8 mouse cellular contexts compared by ENCODE assay signal in genomic region chr2:119189029-119189710, GRCm38 (mm10). TPM values are rescaled to one million over a fixed set of nuclear protein-coding genes. Genes with fewer than 3 reads are reported as not detected.
DNase-seq lines count a peak whose midpoint lies in the region; ATAC-seq and TF ChIP-seq lines count a peak whose summit lies in the region.

No protein-coding gene starts in this region.

- peak overlapping the region; percentile 76 for H3K4me2 ChIP-seq in heart, embryonic 14.5 days (ENCODE audit: low read length)
- H3K4me2 ChIP-seq in liver, embryonic 14.5 days (ENCODE audit: low read depth), result peak overlapping the region; percentile 89
- H3K4me2 ChIP-seq in neural tube, embryonic 11.5 days (ENCODE audit: low read depth), result peak overlapping the region; percentile 30
- H3K4me2 ChIP-seq in stomach, embryonic 16.5 days (ENCODE audit: low read depth, low read length), result peak overlapping the region; percentile 67

- ATAC-seq in erythroid progenitor cell, adult 5-6 weeks (replicated peaks; ENCODE audit: low FRiP score, poor library complexity, severe bottlenecking), result peak; percentile 97
- ATAC-seq in heart, embryonic 14.5 days (ENCODE audit: insufficient number of reproducible peaks, insufficient read depth, low FRiP score, low read depth), result peak; percentile 41; the same call in 1 of the 2 replicates
- ATAC-seq in liver, embryonic 14.5 days (ENCODE audit: insufficient read depth), result peak; percentile 89
- peak; percentile 61; the same call in 1 of the 2 replicates for ATAC-seq in neural tube, embryonic 11.5 days (ENCODE audit: insufficient read depth, low FRiP score, low TSS enrichment)
- ATAC-seq in stomach, embryonic 16.5 days (ENCODE audit: insufficient read depth, low FRiP score), result peak; percentile 87

- H3K4me3 ChIP-seq in C2C12 (ENCODE audit: insufficient read depth, poor library complexity, severe bottlenecking), result no peak overlapping the region
- H3K4me3 ChIP-seq in brown adipose tissue, adult 24 weeks (ENCODE audit: insufficient read depth, low read depth, low read length), result peak overlapping the region; percentile 45
- peak overlapping the region; percentile 20 to 32 for H3K4me3 ChIP-seq in heart, embryonic 14.5 days (ENCODE audit: control insufficient read depth in 1 of 2, insufficient read depth in 1 of 2, low read depth in 1 of 2, low read length in 2 of 2)
- H3K4me3 ChIP-seq in liver, embryonic 14.5 days (ENCODE audit: insufficient read depth in 1 of 2, low read depth in 2 of 2, low read length in 2 of 2), result peak overlapping the region; percentile 45 to 62
- no peak overlapping the region for H3K4me3 ChIP-seq in neural tube, embryonic 11.5 days (ENCODE audit: low read depth, low read length)
- H3K4me3 ChIP-seq in stomach, embryonic 16.5 days (replicated peaks; ENCODE audit: low read length), result peak overlapping the region; percentile 41

- peak; percentile 86 for DNase-seq in kidney, postnatal 14 days
- DNase-seq in liver, embryonic 14.5 days (ENCODE audit: low read depth in 3 of 3, low spot score in 3 of 3), result peak; percentile 57 to 75 (median 65)
- DNase-seq in neural tube, embryonic 11.5 days (ENCODE audit: low spot score), result peak; percentile 85

- no peak for TF ChIP-seq EP300 in liver, embryonic 14.5 days (IDR thresholded peaks at IDR 0.05; ENCODE audit: low read depth)

- no peak overlapping the region for H3K9ac ChIP-seq in heart, embryonic 14.5 days (ENCODE audit: low read length)
- H3K9ac ChIP-seq in liver, embryonic 14.5 days (replicated peaks), result 0 out of 2 replicates have a peak overlapping the region, but pooled peaks have one; percentile 43
- no peak overlapping the region for H3K9ac ChIP-seq in neural tube, embryonic 11.5 days (ENCODE audit: low read length)
- 0 out of 2 replicates have a peak overlapping the region, but pooled peaks have one; percentile 36 for H3K9ac ChIP-seq in stomach, embryonic 16.5 days (ENCODE audit: low read length)

- H3ac ChIP-seq in C2C12 (ENCODE audit: control insufficient read depth, insufficient read length, low read depth), result peak overlapping the region; percentile 7

- H3K9me3 ChIP-seq in heart, embryonic 14.5 days (ENCODE audit: control insufficient read depth, low read length), result no peaks in the 10 kb centered on the region
- H3K9me3 ChIP-seq in liver, embryonic 14.5 days (ENCODE audit: control insufficient read depth, low read length), result no peaks in the 10 kb centered on the region
- no peaks in the 10 kb centered on the region for H3K9me3 ChIP-seq in neural tube, embryonic 11.5 days (ENCODE audit: control insufficient read depth, low read length)
- no peaks in the 10 kb centered on the region for H3K9me3 ChIP-seq in stomach, embryonic 16.5 days (replicated peaks; ENCODE audit: control insufficient read depth, low read length)

- H3K36me3 ChIP-seq in C2C12 (ENCODE audit: control insufficient read depth, insufficient read depth), result no peaks in the 10 kb centered on the region
- H3K36me3 ChIP-seq in heart, embryonic 14.5 days (ENCODE audit: control insufficient read depth, insufficient read depth, low read length), result peaks cover 13% of the 10 kb centered on the region
- no peaks in the 10 kb centered on the region for H3K36me3 ChIP-seq in liver, embryonic 14.5 days (replicated peaks; ENCODE audit: control insufficient read depth, insufficient read depth, low read depth)
- H3K36me3 ChIP-seq in neural tube, embryonic 11.5 days (ENCODE audit: control insufficient read depth, insufficient read depth, low read length), result peaks cover under 1% of the 10 kb centered on the region
- no peaks in the 10 kb centered on the region for H3K36me3 ChIP-seq in stomach, embryonic 16.5 days (ENCODE audit: control insufficient read depth, insufficient read depth, low read length)

- H3K4me1 ChIP-seq in brown adipose tissue, adult 24 weeks (ENCODE audit: control insufficient read depth, insufficient read depth, insufficient read length, low read length), result no peaks in the 10 kb centered on the region
- H3K4me1 ChIP-seq in heart, embryonic 14.5 days (ENCODE audit: control insufficient read depth in 2 of 2, insufficient read depth in 2 of 2, low read length in 2 of 2), result peaks cover 4 to 7% of the 10 kb centered on the region in 2 experiments
- peaks cover 0 to 3% of the 10 kb centered on the region in 2 experiments; a peak in 1 of 4 replicates for H3K4me1 ChIP-seq in liver, embryonic 14.5 days (replicated peaks; ENCODE audit: control insufficient read depth in 2 of 2, insufficient read depth in 2 of 2, low read length in 1 of 2)
- H3K4me1 ChIP-seq in neural tube, embryonic 11.5 days (ENCODE audit: control insufficient read depth, insufficient read depth, low read length), result no peaks in the 10 kb centered on the region
- H3K4me1 ChIP-seq in stomach, embryonic 16.5 days (ENCODE audit: control insufficient read depth, insufficient read depth, low read length), result 0 out of 2 replicates have a peak, but pooled peaks cover 3% of the 10 kb centered on the region

- H3K79me3 ChIP-seq in C2C12 (ENCODE audit: low read depth), result no peaks in the 10 kb centered on the region

- no peaks in the 10 kb centered on the region for H3K27me3 ChIP-seq in C2C12 (ENCODE audit: control insufficient read depth, insufficient read depth, insufficient read length)
- H3K27me3 ChIP-seq in heart, embryonic 14.5 days (ENCODE audit: control insufficient read depth, insufficient read depth, low read length), result no peaks in the 10 kb centered on the region
- H3K27me3 ChIP-seq in liver, embryonic 14.5 days (ENCODE audit: control insufficient read depth, insufficient read depth, low read length), result no peaks in the 10 kb centered on the region
- H3K27me3 ChIP-seq in neural tube, embryonic 11.5 days (ENCODE audit: control insufficient read depth, insufficient read depth, low read length), result no peaks in the 10 kb centered on the region
- H3K27me3 ChIP-seq in stomach, embryonic 16.5 days (ENCODE audit: control insufficient read depth, insufficient read depth, low read length), result no peaks in the 10 kb centered on the region

- 7% methylated on average over 15 of the region's 15 CpGs for WGBS in heart, embryonic 14.5 days
- 5% methylated on average over 15 of the region's 15 CpGs for WGBS in liver, embryonic 14.5 days (ENCODE audit: insufficient replicate concordance)
- WGBS in neural tube, embryonic 11.5 days, result 8% methylated on average over 15 of the region's 15 CpGs
- WGBS in stomach, embryonic 16.5 days, result 7% methylated on average over 15 of the region's 15 CpGs

- H3K79me2 ChIP-seq in C2C12 (ENCODE audit: control insufficient read depth, insufficient read depth), result no peaks in the 10 kb centered on the region

- no peak overlapping the region for H3K27ac ChIP-seq in brown adipose tissue, adult 24 weeks (replicated peaks; ENCODE audit: low read depth, low read length)
- no peak overlapping the region for H3K27ac ChIP-seq in heart, embryonic 14.5 days (replicated peaks in 1 of 2; ENCODE audit: control insufficient read depth in 1 of 2, insufficient read depth in 1 of 2, low read depth in 2 of 2, low read length in 2 of 2)
- no peak overlapping the region for H3K27ac ChIP-seq in liver, embryonic 14.5 days
- H3K27ac ChIP-seq in neural tube, embryonic 11.5 days (ENCODE audit: low read depth, low read length), result no peak overlapping the region
- H3K27ac ChIP-seq in stomach, embryonic 16.5 days (ENCODE audit: low read length), result no peak overlapping the region

- TF ChIP-seq CTCF in C2C12 (IDR thresholded peaks at IDR 0.05; ENCODE audit: control insufficient read depth, insufficient read depth, insufficient read length), result peak; percentile 79
- TF ChIP-seq CTCF in liver, embryonic 14.5 days (IDR thresholded peaks at IDR 0.05; ENCODE audit: low read depth), result peak; percentile 95

RNA-seq across cellular contexts. Expression of gene Gm14137, which starts 14.9 kb away (rescaled TPM):
- 1.5 TPM for polyA plus RNA-seq in C2C12 (2012; fragmentation: generic; extraction: Trizol)
- polyA plus RNA-seq in brown adipose tissue, adult 24 weeks (2012; ENCODE audit: insufficient read depth, insufficient read length, missing spikeins), result not detected in 2 replicates
- not detected in 2 replicates for total RNA-seq in erythroid progenitor cell, adult 5-6 weeks (2015; ENCODE audit: low replicate concordance)
- total RNA-seq in erythroid progenitor cell, adult 5-6 weeks (2017; ENCODE audit: low replicate concordance), result 0.53 TPM in 1 of 2 replicates, not detected in the other
- polyA plus RNA-seq in heart, embryonic 14.5 days (2014; fragmentation: Nextera tagmentation; extraction: Ambion mirVana), result 0.24 and 0.27 TPM in 2 replicates
- not detected in 2 replicates for polyA plus RNA-seq in liver, embryonic 14.5 days (2012; rRNA removed)
- 0.05 TPM in 1 of 2 replicates, not detected in the other for polyA plus RNA-seq in liver, embryonic 14.5 days (2014; fragmentation: Nextera tagmentation; extraction: Ambion mirVana)
- polyA plus RNA-seq in neural tube, embryonic 11.5 days (2014; fragmentation: Nextera tagmentation; extraction: Ambion mirVana), result 0.17 and 0.20 TPM in 2 replicates
- polyA plus RNA-seq in stomach, embryonic 16.5 days (2015; fragmentation: Nextera tagmentation; extraction: Ambion mirVana), result 3.6 and 5.9 TPM in 2 replicates

RNA-seq across cellular contexts. Expression of gene Zfyve19, which starts 19.2 kb away (rescaled TPM):
- 27.1 TPM for polyA plus RNA-seq in C2C12 (2012; fragmentation: generic; extraction: Trizol)
- 16.2 and 21.0 TPM in 2 replicates for polyA plus RNA-seq in brown adipose tissue, adult 24 weeks (2012; ENCODE audit: insufficient read depth, insufficient read length, missing spikeins)
- 5.4 and 17.6 TPM in 2 replicates for total RNA-seq in erythroid progenitor cell, adult 5-6 weeks (2015; ENCODE audit: low replicate concordance)
- 5.1 and 12.1 TPM in 2 replicates for total RNA-seq in erythroid progenitor cell, adult 5-6 weeks (2017; ENCODE audit: low replicate concordance)
- polyA plus RNA-seq in heart, embryonic 14.5 days (2014; fragmentation: Nextera tagmentation; extraction: Ambion mirVana), result 28.3 and 32.4 TPM in 2 replicates
- 19.4 and 20.5 TPM in 2 replicates for polyA plus RNA-seq in liver, embryonic 14.5 days (2012; rRNA removed)
- 16.4 and 18.2 TPM in 2 replicates for polyA plus RNA-seq in liver, embryonic 14.5 days (2014; fragmentation: Nextera tagmentation; extraction: Ambion mirVana)
- polyA plus RNA-seq in neural tube, embryonic 11.5 days (2014; fragmentation: Nextera tagmentation; extraction: Ambion mirVana), result 43.0 and 52.5 TPM in 2 replicates
- 51.6 and 55.2 TPM in 2 replicates for polyA plus RNA-seq in stomach, embryonic 16.5 days (2015; fragmentation: Nextera tagmentation; extraction: Ambion mirVana)

RNA-seq across cellular contexts. Expression of gene Dnajc17, which starts 19.4 kb away (rescaled TPM):
- polyA plus RNA-seq in C2C12 (2012; fragmentation: generic; extraction: Trizol), result 12.3 TPM
- polyA plus RNA-seq in brown adipose tissue, adult 24 weeks (2012; ENCODE audit: insufficient read depth, insufficient read length, missing spikeins), result 7.8 and 8.8 TPM in 2 replicates
- total RNA-seq in erythroid progenitor cell, adult 5-6 weeks (2015; ENCODE audit: low replicate concordance), result 8.4 and 13.3 TPM in 2 replicates
- total RNA-seq in erythroid progenitor cell, adult 5-6 weeks (2017; ENCODE audit: low replicate concordance), result 24.7 and 54.9 TPM in 2 replicates
- 10.8 and 12.9 TPM in 2 replicates for polyA plus RNA-seq in heart, embryonic 14.5 days (2014; fragmentation: Nextera tagmentation; extraction: Ambion mirVana)
- 4.6 and 9.5 TPM in 2 replicates for polyA plus RNA-seq in liver, embryonic 14.5 days (2012; rRNA removed)
- polyA plus RNA-seq in liver, embryonic 14.5 days (2014; fragmentation: Nextera tagmentation; extraction: Ambion mirVana), result 5.4 and 6.9 TPM in 2 replicates
- polyA plus RNA-seq in neural tube, embryonic 11.5 days (2014; fragmentation: Nextera tagmentation; extraction: Ambion mirVana), result 19.4 and 20.3 TPM in 2 replicates
- polyA plus RNA-seq in stomach, embryonic 16.5 days (2015; fragmentation: Nextera tagmentation; extraction: Ambion mirVana), result 13.8 and 16.7 TPM in 2 replicates

RNA-seq across cellular contexts. Expression of gene Gchfr, which starts 21.6 kb away (rescaled TPM):
- polyA plus RNA-seq in C2C12 (2012; fragmentation: generic; extraction: Trizol), result 80.5 TPM
- polyA plus RNA-seq in brown adipose tissue, adult 24 weeks (2012; ENCODE audit: insufficient read depth, insufficient read length, missing spikeins), result 1.7 and 2.4 TPM in 2 replicates
- total RNA-seq in erythroid progenitor cell, adult 5-6 weeks (2015; ENCODE audit: low replicate concordance), result not detected in 2 replicates
- not detected in 2 replicates for total RNA-seq in erythroid progenitor cell, adult 5-6 weeks (2017; ENCODE audit: low replicate concordance)
- polyA plus RNA-seq in heart, embryonic 14.5 days (2014; fragmentation: Nextera tagmentation; extraction: Ambion mirVana), result 7.2 and 9.4 TPM in 2 replicates
- 35.4 and 59.7 TPM in 2 replicates for polyA plus RNA-seq in liver, embryonic 14.5 days (2012; rRNA removed)
- 75.9 and 80.3 TPM in 2 replicates for polyA plus RNA-seq in liver, embryonic 14.5 days (2014; fragmentation: Nextera tagmentation; extraction: Ambion mirVana)
- polyA plus RNA-seq in neural tube, embryonic 11.5 days (2014; fragmentation: Nextera tagmentation; extraction: Ambion mirVana), result 3.2 and 3.7 TPM in 2 replicates
- polyA plus RNA-seq in stomach, embryonic 16.5 days (2015; fragmentation: Nextera tagmentation; extraction: Ambion mirVana), result 5.9 and 9.9 TPM in 2 replicates

RNA-seq across cellular contexts. Expression of gene Rmdn3, which starts 32.3 kb away (rescaled TPM):
- 21.8 TPM for polyA plus RNA-seq in C2C12 (2012; fragmentation: generic; extraction: Trizol)
- polyA plus RNA-seq in brown adipose tissue, adult 24 weeks (2012; ENCODE audit: insufficient read depth, insufficient read length, missing spikeins), result 124 and 184 TPM in 2 replicates
- total RNA-seq in erythroid progenitor cell, adult 5-6 weeks (2015; ENCODE audit: low replicate concordance), result 38.9 and 41.1 TPM in 2 replicates
- 75.8 and 76.1 TPM in 2 replicates for total RNA-seq in erythroid progenitor cell, adult 5-6 weeks (2017; ENCODE audit: low replicate concordance)
- polyA plus RNA-seq in heart, embryonic 14.5 days (2014; fragmentation: Nextera tagmentation; extraction: Ambion mirVana), result 19.4 and 23.7 TPM in 2 replicates
- polyA plus RNA-seq in liver, embryonic 14.5 days (2012; rRNA removed), result 15.0 and 22.8 TPM in 2 replicates
- 42.2 and 47.6 TPM in 2 replicates for polyA plus RNA-seq in liver, embryonic 14.5 days (2014; fragmentation: Nextera tagmentation; extraction: Ambion mirVana)
- 41.3 and 49.9 TPM in 2 replicates for polyA plus RNA-seq in neural tube, embryonic 11.5 days (2014; fragmentation: Nextera tagmentation; extraction: Ambion mirVana)
- polyA plus RNA-seq in stomach, embryonic 16.5 days (2015; fragmentation: Nextera tagmentation; extraction: Ambion mirVana), result 42.9 and 45.2 TPM in 2 replicates

Comparison
In these comparisons a context has a peak if more than half of its experiments do, and no peak if none do; other contexts are left out.
1. H3K4me3 ChIP-seq: peak in brown adipose tissue, adult 24 weeks (single experiment), heart, embryonic 14.5 days (2 of 2), liver, embryonic 14.5 days (2 of 2) and stomach, embryonic 16.5 days (single experiment); none in C2C12 (single experiment) and neural tube, embryonic 11.5 days (single experiment).
2. ATAC-seq: peak in every context shown above with its lines; median percentile 97 in erythroid progenitor cell, adult 5-6 weeks; 89 in liver, embryonic 14.5 days; 87 in stomach, embryonic 16.5 days; 61 in neural tube, embryonic 11.5 days; 41 in heart, embryonic 14.5 days.
3. H3K4me2 ChIP-seq: peak in every context shown above with its lines; median percentile 89 in liver, embryonic 14.5 days; 76 in heart, embryonic 14.5 days; 67 in stomach, embryonic 16.5 days; 30 in neural tube, embryonic 11.5 days.
4. H3K9ac ChIP-seq: peak in liver, embryonic 14.5 days (single experiment) and stomach, embryonic 16.5 days (single experiment); none in heart, embryonic 14.5 days (single experiment) and neural tube, embryonic 11.5 days (single experiment).
5. Peak in every context shown above with its lines, with median percentiles within 50 percentile points of each other: DNase-seq.